Mouse (Mus musculus): ENCODE data around the gene Zfyve16. TPM values are rescaled to one million over a fixed set of nuclear protein-coding genes. Genes with fewer than 3 reads are reported as not detected.

Gene Zfyve16
- total and polyA plus RNA-seq, 2 experiments from 2014 or later, result 6.3 to 11.2 TPM

- Histone ChIP-seq H3K4me3 (ENCODE audit: low read depth, low read length) (peak overlapping the region; percentile 73), H3K9me3 (replicated peaks; ENCODE audit: control insufficient read depth, low read length) (no peaks in the 10 kb centered on the region), H3K4me2 (ENCODE audit: low read depth, low read length) (peak overlapping the region; percentile 80), H3K36me3 (replicated peaks; ENCODE audit: control insufficient read depth, insufficient read depth, low read length) (no peaks in the 10 kb centered on the region), H3K27ac (ENCODE audit: low read depth) (peak overlapping the region; percentile 98), H3K9ac (replicated peaks; ENCODE audit: low read depth, low read length) (peak overlapping the region; percentile 81), H3K4me1 (ENCODE audit: control insufficient read depth, insufficient read depth) (peaks cover 3% of the 10 kb centered on the region; the same call in 1 of the 2 replicates), H3K27me3 (ENCODE audit: control insufficient read depth, insufficient read depth, low read length) (no peaks in the 10 kb centered on the region)
- ATAC-seq (ENCODE audit: insufficient read depth, low read depth) (no peak), DNase-seq (ENCODE audit: low spot score) (no peak)
- WGBS, result 4% methylated on average over 15 of the region's 15 CpGs
- TF ChIP-seq CTCF (IDR thresholded peaks at IDR 0.05; ENCODE audit: low read depth) (no peak), EP300 (IDR thresholded peaks at IDR 0.05; ENCODE audit: low read depth) (no peak)
These were observed 569 bp upstream of the Zfyve16 start for GRCm38 (mm10) chr13:92531237-92531636.

GRCm38 (mm10) chr13:92529828-92530720 lies 594 bp downstream of the Zfyve16 start:
- peak overlapping the region; percentile 80 for H3K4me2 ChIP-seq (ENCODE audit: low read depth, low read length)
- 1% methylated on average over 46 of the region's 47 CpGs for WGBS
- TF ChIP-seq CTCF (IDR thresholded peaks at IDR 0.05; ENCODE audit: low read depth), result no peak
- TF ChIP-seq EP300 (IDR thresholded peaks at IDR 0.05; ENCODE audit: low read depth), result no peak
- H3K9me3 ChIP-seq (replicated peaks; ENCODE audit: control insufficient read depth, low read length), result no peaks in the 10 kb centered on the region
- H3K27ac ChIP-seq (ENCODE audit: low read depth), result peak overlapping the region; percentile 98
- H3K27me3 ChIP-seq (ENCODE audit: control insufficient read depth, insufficient read depth, low read length), result no peaks in the 10 kb centered on the region
- no peaks in the 10 kb centered on the region for H3K36me3 ChIP-seq (replicated peaks; ENCODE audit: control insufficient read depth, insufficient read depth, low read length)
- peak overlapping the region; percentile 73 for H3K4me3 ChIP-seq (ENCODE audit: low read depth, low read length)
- DNase-seq (ENCODE audit: low spot score) (peak; percentile 35), ATAC-seq (ENCODE audit: insufficient read depth, low read depth) (no peak)
- peak overlapping the region; percentile 81 for H3K9ac ChIP-seq (replicated peaks; ENCODE audit: low read depth, low read length)
- H3K4me1 ChIP-seq (ENCODE audit: control insufficient read depth, insufficient read depth), result peaks cover 3% of the 10 kb centered on the region; the same call in 1 of the 2 replicates

GRCm38 (mm10) chr13:92523178-92523813 lies 7.4 kb downstream of the Zfyve16 start:
- peaks cover 42% of the 10 kb centered on the region for H3K36me3 ChIP-seq (replicated peaks; ENCODE audit: control insufficient read depth, insufficient read depth, low read length)
- no peak overlapping the region for H3K9ac ChIP-seq (replicated peaks; ENCODE audit: low read depth, low read length)
- no peak overlapping the region for H3K27ac ChIP-seq (ENCODE audit: low read depth)
- no peak overlapping the region for H3K4me3 ChIP-seq (ENCODE audit: low read depth, low read length)
- WGBS, result 70% methylated on average over 5 of the region's 5 CpGs
- DNase-seq (ENCODE audit: low spot score) (no peak), ATAC-seq (ENCODE audit: insufficient read depth, low read depth) (no peak)
- no peaks in the 10 kb centered on the region for H3K27me3 ChIP-seq (ENCODE audit: control insufficient read depth, insufficient read depth, low read length)
- no peaks in the 10 kb centered on the region for H3K4me1 ChIP-seq (ENCODE audit: control insufficient read depth, insufficient read depth)
- TF ChIP-seq CTCF (IDR thresholded peaks at IDR 0.05; ENCODE audit: low read depth) (no peak), EP300 (IDR thresholded peaks at IDR 0.05; ENCODE audit: low read depth) (no peak)
- H3K9me3 ChIP-seq (replicated peaks; ENCODE audit: control insufficient read depth, low read length), result no peaks in the 10 kb centered on the region
- no peak overlapping the region for H3K4me2 ChIP-seq (ENCODE audit: low read depth, low read length)

DNA sequence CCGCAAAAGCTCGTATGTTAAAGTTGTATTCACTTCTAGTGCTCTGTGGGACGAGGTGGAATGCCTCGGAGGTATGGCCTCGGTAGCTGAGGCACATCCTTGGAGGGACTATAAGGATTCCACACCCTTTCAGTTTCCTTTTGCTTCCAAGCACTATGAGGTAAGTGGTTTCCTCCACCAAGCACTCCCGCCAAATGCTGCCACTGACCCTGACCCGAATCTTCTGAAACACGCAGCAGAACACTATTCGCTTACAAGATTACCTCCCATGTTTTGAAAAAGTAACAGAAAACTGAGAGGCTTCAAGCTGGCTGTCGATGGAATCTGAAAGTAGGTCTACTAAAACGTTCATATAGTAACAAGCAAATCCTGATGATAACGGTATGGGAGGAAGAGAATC lies 25.8 kb downstream of the Zfyve16 start:
- TF ChIP-seq EP300 (IDR thresholded peaks at IDR 0.05; ENCODE audit: low read depth) (no peak), CTCF (IDR thresholded peaks at IDR 0.05; ENCODE audit: low read depth) (no peak)
- no peaks in the 10 kb centered on the region for H3K4me1 ChIP-seq (ENCODE audit: control insufficient read depth, insufficient read depth)
- DNase-seq (ENCODE audit: low spot score), result no peak
- no peaks in the 10 kb centered on the region for H3K9me3 ChIP-seq (replicated peaks; ENCODE audit: control insufficient read depth, low read length)
- H3K27me3 ChIP-seq (ENCODE audit: control insufficient read depth, insufficient read depth, low read length), result no peaks in the 10 kb centered on the region
- no peak overlapping the region for H3K4me2 ChIP-seq (ENCODE audit: low read depth, low read length)
- H3K4me3 ChIP-seq (ENCODE audit: low read depth, low read length), result no peak overlapping the region
- no peak for ATAC-seq (ENCODE audit: insufficient read depth, low read depth)
- WGBS, result 82% methylated on average over 12 of the region's 12 CpGs
- H3K27ac ChIP-seq (ENCODE audit: low read depth), result no peak overlapping the region
- peaks cover 62% of the 10 kb centered on the region for H3K36me3 ChIP-seq (replicated peaks; ENCODE audit: control insufficient read depth, insufficient read depth, low read length)
- no peak overlapping the region for H3K9ac ChIP-seq (replicated peaks; ENCODE audit: low read depth, low read length)

GRCm38 (mm10) chr13:92491923-92492322 lies 38.7 kb downstream of the Zfyve16 start:
- Histone ChIP-seq H3K27ac (ENCODE audit: low read depth) (no peak overlapping the region), H3K9ac (replicated peaks; ENCODE audit: low read depth, low read length) (no peak overlapping the region), H3K4me3 (ENCODE audit: low read depth, low read length) (no peak overlapping the region), H3K9me3 (replicated peaks; ENCODE audit: control insufficient read depth, low read length) (no peaks in the 10 kb centered on the region), H3K36me3 (replicated peaks; ENCODE audit: control insufficient read depth, insufficient read depth, low read length) (peaks cover 30% of the 10 kb centered on the region), H3K4me2 (ENCODE audit: low read depth, low read length) (no peak overlapping the region), H3K27me3 (ENCODE audit: control insufficient read depth, insufficient read depth, low read length) (no peaks in the 10 kb centered on the region), H3K4me1 (ENCODE audit: control insufficient read depth, insufficient read depth) (peaks cover 4% of the 10 kb centered on the region; the same call in 1 of the 2 replicates)
- WGBS, result 95% methylated on average over 1 of the region's 1 CpGs
- no peak for DNase-seq (ENCODE audit: low spot score)
- ATAC-seq (ENCODE audit: insufficient read depth, low read depth), result no peak
- TF ChIP-seq EP300 (IDR thresholded peaks at IDR 0.05; ENCODE audit: low read depth) (no peak), CTCF (IDR thresholded peaks at IDR 0.05; ENCODE audit: low read depth) (no peak)

Measured in heart, postnatal 0 days (tissue).